Mouse (Mus musculus): Measurements from ENCODE around the gene Tmco1.
A peak's percentile ranks its signal among the peaks of the same experiment; 100 is the strongest.
"Not testable (repeated sequence)": the region's sequence is repeated elsewhere in the genome, so short reads cannot be mapped to it uniquely, and the experiment has no call there.

Gene Tmco1

GRCm38 (mm10) chr1:167337463-167338095 is 29.4 kb downstream of the Tmco1 start:
- DNase-seq (ENCODE audit: low spot score), result peak; percentile 80

GRCm38 (mm10) chr1:167339177-167339781 is 31.1 kb downstream of the Tmco1 start:
- DNase-seq (ENCODE audit: low spot score), result no peak

DNA sequence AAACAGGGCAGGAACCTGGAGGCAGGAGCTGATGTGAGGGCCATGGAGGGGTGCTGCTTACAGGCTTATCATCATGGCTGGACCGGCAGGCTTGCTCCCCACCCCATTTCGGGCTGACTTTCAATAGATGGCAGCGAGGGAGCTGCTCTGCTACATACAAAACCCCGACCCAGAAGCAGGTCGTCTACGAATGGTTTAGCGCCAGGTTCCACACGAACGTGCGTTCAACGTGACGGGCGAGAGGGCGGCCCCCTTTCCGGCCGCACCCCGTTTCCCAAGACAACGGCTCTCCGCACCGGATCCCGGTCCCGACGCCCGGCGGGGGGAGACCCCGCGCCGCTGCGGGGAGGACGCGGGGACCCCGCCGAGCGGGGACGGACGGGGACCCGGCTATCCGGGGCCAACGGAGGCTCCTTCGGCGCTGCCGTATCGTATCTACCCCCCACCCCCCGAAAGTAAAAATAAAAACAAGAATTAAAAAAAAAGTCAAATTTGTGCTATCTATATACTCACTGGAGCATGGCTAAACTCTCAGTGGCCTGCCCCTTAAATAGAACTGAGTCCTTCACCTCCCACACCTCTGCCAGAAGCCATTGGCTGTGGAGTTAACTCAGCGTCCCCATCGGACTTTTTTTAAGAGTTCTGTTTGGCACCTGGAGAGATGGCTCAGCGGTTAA is 32.1 kb downstream of the Tmco1 start:
- DNase-seq (ENCODE audit: low spot score), result no peak

- no peak for DNase-seq (ENCODE audit: low spot score)
These were observed 32.8 kb downstream of the Tmco1 start for GRCm38 (mm10) chr1:167340910-167341528.

DNA sequence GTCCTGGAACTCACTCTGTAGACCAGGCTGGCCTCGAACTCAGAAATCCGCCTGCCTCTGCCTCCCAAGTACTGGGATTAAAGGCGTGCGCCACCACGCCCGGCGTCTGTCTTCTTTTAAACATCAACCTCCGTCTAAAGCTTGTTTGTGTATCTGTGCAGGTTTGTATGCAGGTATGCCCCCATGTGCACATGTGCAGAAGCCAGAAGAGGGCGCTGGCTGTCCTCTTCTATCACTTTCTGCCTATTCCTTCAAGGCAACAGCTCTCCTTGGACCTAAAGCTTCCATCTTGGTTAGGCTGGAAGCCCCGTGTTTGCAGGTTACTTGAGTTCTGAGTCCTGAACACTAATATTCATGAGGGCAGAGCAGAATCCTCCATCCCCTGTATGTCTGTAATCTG is 34.7 kb downstream of the Tmco1 start:
- no peak for DNase-seq (ENCODE audit: low spot score)

- not testable (repeated sequence) for DNase-seq (ENCODE audit: low spot score)
These were observed 37.9 kb downstream of the Tmco1 start for GRCm38 (mm10) chr1:167345994-167346520.

DNA sequence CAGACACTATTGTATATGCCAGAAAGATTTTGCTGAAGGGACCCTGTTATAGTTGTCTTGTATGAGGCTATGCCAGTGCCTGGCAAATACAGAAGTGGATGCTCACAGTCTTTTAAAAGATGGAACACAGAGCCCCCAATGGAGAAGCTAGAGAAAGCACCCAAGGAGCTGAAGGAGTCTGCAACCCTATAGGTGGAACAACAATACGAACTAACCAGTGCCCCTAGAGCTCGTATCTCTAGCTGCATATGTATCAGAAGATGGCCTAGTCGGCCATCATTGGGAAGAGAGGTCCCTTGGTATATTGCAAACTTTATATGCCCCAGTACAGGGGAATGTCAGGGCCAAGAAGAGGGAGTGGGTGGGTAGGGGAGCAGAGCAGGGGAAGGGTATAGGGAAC is 41.0 kb downstream of the Tmco1 start:
- not testable (repeated sequence) for DNase-seq (ENCODE audit: low spot score)

GRCm38 (mm10) chr1:167349815-167350596 is 41.8 kb downstream of the Tmco1 start, which contains the start of gene Aldh9a1:
Gene Aldh9a1, plus strand, starts transcription at chr1:167349991.
- peak; percentile 94 for DNase-seq (ENCODE audit: low spot score)

GRCm38 (mm10) chr1:167350597-167351415 is 42.6 kb downstream of the Tmco1 start:
- DNase-seq (ENCODE audit: low spot score), result no peak

DNA sequence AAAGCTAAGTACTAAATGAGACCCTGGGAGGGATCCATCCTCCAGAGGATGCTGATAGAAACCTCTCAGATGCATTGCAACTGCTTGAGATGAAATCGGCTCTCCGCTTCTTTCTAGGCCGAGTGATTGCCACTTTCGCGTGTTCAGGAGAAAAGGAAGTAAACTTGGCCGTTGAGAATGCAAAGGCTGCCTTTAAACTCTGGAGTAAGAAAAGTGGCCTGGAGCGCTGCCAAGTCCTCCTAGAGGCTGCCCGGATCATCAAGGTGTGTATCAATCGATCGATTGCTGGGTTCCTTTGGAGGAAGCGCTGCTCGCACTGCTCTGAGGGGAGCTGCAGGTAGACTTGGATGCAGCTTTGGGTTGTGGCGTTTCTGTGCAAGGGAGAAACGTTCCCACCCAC is 44.2 kb downstream of the Tmco1 start:
- no peak for DNase-seq (ENCODE audit: low spot score)

GRCm38 (mm10) chr1:167357387-167357786 is 49.2 kb downstream of the Tmco1 start:
- no peak for DNase-seq (ENCODE audit: low spot score)

DNA sequence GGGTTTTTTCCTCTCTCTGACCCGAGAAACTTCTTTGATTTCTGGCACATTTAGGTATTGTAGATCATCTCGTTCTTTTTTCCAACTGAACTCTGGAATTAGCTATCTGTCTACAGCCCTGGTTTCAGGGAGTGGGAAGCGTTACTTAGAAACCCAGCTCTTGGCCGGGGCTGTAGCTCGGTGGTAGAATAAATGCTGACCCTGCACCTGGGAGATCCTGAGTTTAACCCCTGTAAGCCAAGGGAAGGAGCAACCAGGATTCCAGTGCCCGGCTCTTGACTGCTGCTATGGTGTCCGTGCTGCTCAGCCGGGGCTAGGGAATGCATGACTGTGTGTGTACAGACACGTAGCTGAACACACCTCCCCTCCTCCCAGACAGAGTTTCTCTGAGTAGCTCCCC is 50.6 kb downstream of the Tmco1 start:
- no peak for DNase-seq (ENCODE audit: low spot score)

DNA sequence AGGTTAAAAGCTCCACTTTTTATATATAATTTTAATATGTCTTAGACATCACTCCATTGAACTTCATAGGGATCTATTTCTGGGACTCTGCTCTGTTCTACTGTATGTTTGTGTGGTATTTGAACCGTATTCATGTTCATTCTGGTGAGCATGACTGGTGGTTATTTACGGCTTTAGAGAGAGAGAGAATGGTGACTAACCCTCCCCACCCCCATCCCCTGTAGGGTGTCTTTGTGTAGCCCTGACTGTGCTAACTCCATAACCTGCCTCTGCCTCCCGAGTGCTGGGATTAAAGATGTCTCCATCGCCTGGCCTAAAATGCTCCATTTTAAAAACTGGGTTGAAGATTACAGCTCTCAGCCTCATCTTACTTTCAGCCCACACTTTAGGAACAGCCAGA is 52.1 kb downstream of the Tmco1 start:
- no peak for DNase-seq (ENCODE audit: low spot score)

GRCm38 (mm10) chr1:167362819-167363218 is 54.6 kb downstream of the Tmco1 start:
- no peak for DNase-seq (ENCODE audit: low spot score)

- DNase-seq (ENCODE audit: low spot score), result no peak
These were observed 55.1 kb downstream of the Tmco1 start for GRCm38 (mm10) chr1:167363322-167363721.

- DNase-seq (ENCODE audit: low spot score), result no peak
These were observed 57.6 kb downstream of the Tmco1 start for GRCm38 (mm10) chr1:167365808-167366207.

DNA sequence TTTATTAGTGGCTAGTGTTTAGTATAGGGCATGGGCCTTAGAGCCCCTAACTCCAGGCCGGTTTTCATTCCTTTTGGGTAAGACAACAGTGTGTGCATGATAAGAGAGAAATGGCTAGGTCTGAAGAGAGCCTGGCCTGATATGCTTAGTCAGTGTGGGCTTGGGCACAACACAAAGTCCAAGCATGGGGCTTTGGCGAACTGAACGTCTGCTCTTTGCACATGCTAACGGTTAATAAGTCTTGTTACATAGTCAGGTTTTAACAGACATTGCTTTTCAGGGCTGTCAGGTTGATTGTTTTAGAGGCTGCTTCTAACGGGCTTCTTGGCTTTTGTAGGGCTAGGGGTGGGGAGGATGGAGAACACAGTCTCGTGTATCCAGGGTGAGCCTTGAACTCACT is 58.4 kb downstream of the Tmco1 start:
- no peak for DNase-seq (ENCODE audit: low spot score)

- DNase-seq (ENCODE audit: low spot score), result no peak
These were observed 59.8 kb downstream of the Tmco1 start for GRCm38 (mm10) chr1:167368018-167368417.

DNA sequence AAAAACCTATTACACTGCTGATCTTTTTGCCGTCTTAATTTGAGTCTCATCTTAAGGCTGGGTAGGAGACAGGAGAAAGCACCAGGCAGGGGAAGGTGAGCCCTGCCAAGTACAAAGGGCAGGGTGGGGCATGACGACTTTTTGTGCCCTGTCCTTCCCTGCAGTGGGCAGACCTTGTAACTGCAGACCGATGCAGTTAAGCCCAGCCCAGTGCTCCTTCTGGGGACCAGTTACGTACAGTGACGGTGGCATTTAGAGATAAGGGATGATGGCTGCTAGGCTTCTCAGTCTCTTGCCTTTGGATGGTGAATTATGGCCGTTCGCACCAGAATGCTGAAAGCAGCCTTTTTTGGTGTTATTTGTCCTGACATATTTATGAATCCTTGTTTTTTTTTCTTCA is 60.3 kb downstream of the Tmco1 start:
- no peak for DNase-seq (ENCODE audit: low spot score)

GRCm38 (mm10) chr1:167369905-167370304 is 61.7 kb downstream of the Tmco1 start:
- peak; percentile 93 for DNase-seq (ENCODE audit: low spot score)

- no peak for DNase-seq (ENCODE audit: low spot score)
These were observed 64.6 kb downstream of the Tmco1 start for GRCm38 (mm10) chr1:167372739-167373138.

Data from embryo, embryonic 10 days (tissue).